Mouse (Mus musculus): ENCODE measurements around the gene Lrrc4c.

GRCm38 (mm10) chr2:96614121-96614520, 296.2 kb downstream of the Lrrc4c start:
- no peak for TF ChIP-seq POLR2A (IDR thresholded peaks at IDR 0.05; ENCODE audit: borderline replicate concordance, extremely low read depth, low read depth, low read length)
- TF ChIP-seq CTCF (IDR thresholded peaks at IDR 0.05; ENCODE audit: insufficient read depth, low read length), result no peak
